Mouse (Mus musculus) heart, postnatal 0 days (tissue): Measurements from ENCODE around the gene Mybl2.

Experiments
- CTCF ChIP-seq: IDR thresholded peaks from 2 replicates; pipeline ENCODE4 v1.5.1; 2016; ENCODE audit warnings: antibody characterized with exemption, control low read depth, low read depth
- EP300 ChIP-seq: IDR thresholded peaks from 2 replicates; pipeline ENCODE4 v1.6.1; 2016; ENCODE audit warnings: antibody characterized with exemption, low read depth

- TF ChIP-seq CTCF (no peak), EP300 (no peak)
Measured at GRCm38 (mm10) chr2:163100551-163100950, 46.1 kb downstream of the Mybl2 start.
